Mouse (Mus musculus) C2C12 (cell line): ENCODE measurements at regions not wholly inside any gene's neighbourhood (a gene's known extent, or its start where the extent isn't known, plus 50 kb on each side); places are given as distances from the start of the nearest gene placed in this dataset.

Experiments used
- H3K27me3 ChIP-seq: one replicate; pipeline ENCODE4 v1.6.1; 2011; ENCODE audit not compliant: control insufficient read depth, insufficient read depth, insufficient read length
- H3K36me3 ChIP-seq: one replicate; pipeline ENCODE4 v1.6.1; 2011; ENCODE audit not compliant: control insufficient read depth, insufficient read depth
- H3K4me3 ChIP-seq: one replicate; pipeline ENCODE4 v1.5.1; 2011; ENCODE audit warnings: mild to moderate bottlenecking, control low read depth; ENCODE audit not compliant: poor library complexity, insufficient read depth, severe bottlenecking
- H3K79me2 ChIP-seq: one replicate; pipeline ENCODE4 v1.6.1; 2011; ENCODE audit not compliant: control insufficient read depth, insufficient read depth
- H3K79me3 ChIP-seq: one replicate; pipeline ENCODE4 v1.6.1; 2011; ENCODE audit warnings: low read depth, control low read depth
- H3ac ChIP-seq: one replicate; pipeline ENCODE3; 2011; ENCODE audit warnings: low read depth; ENCODE audit not compliant: control insufficient read depth, insufficient read length
- CEBPB ChIP-seq: IDR thresholded peaks from one replicate; pipeline ENCODE4 v1.6.1; 2011; ENCODE audit warnings: low read depth, mild to moderate bottlenecking, control low read depth, moderate library complexity
- CTCF ChIP-seq: IDR thresholded peaks from one replicate; pipeline ENCODE4 v1.5.1; 2011; ENCODE audit not compliant: control insufficient read depth, insufficient read depth, insufficient read length
- FOSL1 ChIP-seq: IDR thresholded peaks from one replicate; pipeline ENCODE4 v1.8.0; 2011; ENCODE audit warnings: mild to moderate bottlenecking, low read length; ENCODE audit not compliant: poor library complexity, insufficient read depth, severe bottlenecking
- MAX ChIP-seq: IDR thresholded peaks from one replicate; pipeline ENCODE4 v1.6.1; 2011; ENCODE audit warnings: mild to moderate bottlenecking, control low read depth
- MYOD1 ChIP-seq: IDR thresholded peaks from one replicate; pipeline ENCODE4 v1.6.1; 2011; ENCODE audit warnings: low read depth; ENCODE audit not compliant: control insufficient read depth, insufficient read length
- MYOG ChIP-seq: IDR thresholded peaks from one replicate; pipeline ENCODE4 v1.6.1; 2011; ENCODE audit not compliant: control insufficient read depth, insufficient read length; ENCODE audit errors: extremely low read depth
- USF1 ChIP-seq: IDR thresholded peaks from one replicate; pipeline ENCODE4 v1.6.1; 2011; ENCODE audit warnings: low read depth, mild to moderate bottlenecking, control low read depth, moderate library complexity

DNA sequence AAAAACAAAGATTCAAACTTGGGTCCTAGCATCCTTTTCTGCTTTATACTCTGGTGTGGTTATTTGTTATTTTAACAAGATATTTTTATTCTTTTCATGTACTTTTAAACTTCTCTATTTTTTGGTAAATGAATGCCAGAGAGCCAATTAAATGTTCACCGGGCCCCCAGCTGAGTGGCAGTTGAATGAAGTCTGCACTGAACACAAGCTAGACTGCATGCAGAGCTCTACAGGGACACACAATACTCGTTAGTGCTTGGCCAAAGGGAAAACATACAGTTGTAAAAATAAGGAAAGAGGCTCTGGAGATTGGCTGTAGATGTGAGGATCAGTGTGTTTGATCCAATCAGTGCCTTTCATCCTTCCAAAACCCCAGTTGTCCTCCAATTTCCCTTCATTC lies 76.1 kb upstream of the C1qtnf7 start:
- no peaks in the 10 kb centered on the region for H3K27me3 ChIP-seq
- H3K79me3 ChIP-seq: no peaks in the 10 kb centered on the region
- H3ac ChIP-seq: no peak overlapping the region
- H3K4me3 ChIP-seq: no peak overlapping the region
- no peaks in the 10 kb centered on the region for H3K36me3 ChIP-seq
- H3K79me2 ChIP-seq: no peaks in the 10 kb centered on the region
- no peak for TF ChIP-seq MAX
- TF ChIP-seq USF1: no peak
- no peak for TF ChIP-seq MYOD1
- no peak for TF ChIP-seq FOSL1
- TF ChIP-seq MYOG: no peak
- TF ChIP-seq CTCF: no peak
- TF ChIP-seq CEBPB: no peak

DNA sequence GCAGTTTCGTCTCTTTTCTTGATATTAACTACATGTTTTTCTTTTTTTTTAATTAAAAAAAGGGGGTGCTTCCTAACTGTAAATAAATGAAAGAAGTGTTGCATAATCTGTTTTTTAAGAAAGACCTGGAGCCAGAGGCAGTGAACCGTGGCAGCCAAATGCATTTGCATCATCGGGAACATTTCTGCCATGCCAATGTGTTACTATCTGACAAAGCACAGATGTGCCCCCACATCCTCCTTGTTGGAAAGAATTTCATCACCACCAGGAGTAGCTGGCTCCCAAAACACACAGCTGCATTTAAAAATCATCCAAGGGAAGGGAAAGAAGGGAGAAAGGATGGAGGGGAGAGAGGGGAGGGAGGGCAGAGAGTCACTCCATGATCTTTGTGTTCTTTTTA lies 74.0 kb upstream of the C1qtnf7 start:
- TF ChIP-seq MYOG: no peak
- no peak for TF ChIP-seq MYOD1
- no peak for TF ChIP-seq USF1
- TF ChIP-seq CEBPB: no peak
- no peak for TF ChIP-seq MAX
- TF ChIP-seq CTCF: no peak
- TF ChIP-seq FOSL1: no peak
- no peaks in the 10 kb centered on the region for H3K36me3 ChIP-seq
- H3K79me3 ChIP-seq: no peaks in the 10 kb centered on the region
- no peaks in the 10 kb centered on the region for H3K79me2 ChIP-seq
- H3ac ChIP-seq: no peak overlapping the region
- H3K27me3 ChIP-seq: no peaks in the 10 kb centered on the region
- no peak overlapping the region for H3K4me3 ChIP-seq

DNA sequence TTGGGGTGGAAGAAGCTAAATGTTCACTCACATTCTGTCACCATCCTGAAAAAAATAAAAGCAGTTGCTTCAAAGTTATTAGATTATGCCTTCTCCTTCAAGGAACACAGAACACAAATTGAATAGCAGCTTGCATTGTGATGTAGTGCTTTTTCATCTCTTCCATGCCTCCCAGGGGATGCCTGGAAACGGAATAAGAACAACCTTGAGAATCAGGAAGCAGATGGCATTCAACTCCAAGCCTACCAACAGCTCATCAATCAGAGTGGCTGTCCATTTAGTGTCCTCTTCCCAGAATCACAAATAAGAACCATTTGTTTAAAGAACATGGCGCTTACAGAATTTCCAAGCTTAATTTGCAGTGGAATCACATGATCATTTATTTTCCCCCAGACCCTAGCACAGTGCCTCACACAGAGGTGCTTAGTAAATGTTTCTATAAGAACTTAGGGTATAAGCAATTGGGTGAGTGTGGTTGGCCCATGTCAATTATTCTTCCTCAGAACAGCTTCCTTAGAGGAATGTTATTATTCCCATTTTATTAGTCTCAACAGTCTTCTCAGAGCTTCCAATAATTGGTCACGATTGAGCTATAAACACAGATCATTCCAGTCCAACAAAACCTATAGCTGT lies 70.6 kb upstream of the C1qtnf7 start:
- Histone ChIP-seq H3K79me3 (no peaks in the 10 kb centered on the region), H3K79me2 (no peaks in the 10 kb centered on the region), H3K27me3 (no peaks in the 10 kb centered on the region), H3ac (no peak overlapping the region), H3K36me3 (no peaks in the 10 kb centered on the region), H3K4me3 (no peak overlapping the region)
- no peak for TF ChIP-seq CEBPB
- no peak for TF ChIP-seq MYOG
- no peak for TF ChIP-seq CTCF
- no peak for TF ChIP-seq MYOD1
- no peak for TF ChIP-seq FOSL1
- no peak for TF ChIP-seq USF1
- TF ChIP-seq MAX: no peak

DNA sequence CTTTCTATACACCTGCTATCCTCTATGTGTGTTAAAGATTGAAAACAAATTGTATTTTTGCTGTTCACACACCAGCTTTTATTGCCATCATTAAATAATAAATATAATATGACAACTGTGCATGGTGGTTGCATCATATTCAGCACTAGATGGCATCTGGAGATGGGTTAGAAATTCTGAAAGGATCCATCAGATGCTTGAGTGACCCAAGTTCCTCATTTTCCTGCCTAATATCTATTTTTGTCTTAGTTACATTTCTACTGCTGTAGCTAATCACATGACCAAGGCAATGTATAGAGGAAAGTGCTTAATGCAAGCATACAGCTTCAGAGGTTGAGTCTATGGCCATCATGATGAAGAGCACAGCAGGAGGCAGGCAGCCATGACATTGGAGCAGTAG lies 69.7 kb upstream of the C1qtnf7 start:
- TF ChIP-seq MYOD1 (no peak), CTCF (no peak), MAX (no peak), FOSL1 (no peak), CEBPB (no peak), MYOG (no peak), USF1 (no peak)
- Histone ChIP-seq H3K27me3 (no peaks in the 10 kb centered on the region), H3K79me3 (no peaks in the 10 kb centered on the region), H3K36me3 (no peaks in the 10 kb centered on the region), H3K79me2 (no peaks in the 10 kb centered on the region), H3ac (no peak overlapping the region), H3K4me3 (no peak overlapping the region)

DNA sequence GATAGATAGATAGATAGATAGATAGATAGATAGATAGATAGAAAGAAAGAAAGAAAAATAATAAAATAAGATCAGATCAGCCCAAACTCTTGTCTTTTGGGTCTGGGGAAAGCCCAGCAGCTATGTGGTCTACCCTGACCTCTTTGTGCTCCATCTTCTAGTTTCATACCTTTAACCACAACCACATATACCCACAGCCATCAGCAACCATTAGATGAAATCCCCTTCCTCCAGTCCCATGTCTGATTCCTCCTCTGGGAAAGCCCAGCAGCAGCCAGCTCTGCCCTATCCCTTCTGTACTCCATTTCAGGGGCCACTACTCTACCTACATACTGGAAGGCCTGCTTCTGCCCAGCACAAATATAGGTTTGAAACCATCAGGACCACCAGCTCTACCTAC lies 69.0 kb upstream of the C1qtnf7 start:
- no peaks in the 10 kb centered on the region for H3K79me2 ChIP-seq
- no peak for TF ChIP-seq MYOD1
- no peak for TF ChIP-seq CTCF
- TF ChIP-seq FOSL1: no peak
- no peak for TF ChIP-seq MAX
- no peak for TF ChIP-seq MYOG
- no peak for TF ChIP-seq CEBPB
- TF ChIP-seq USF1: no peak
- no peaks in the 10 kb centered on the region for H3K27me3 ChIP-seq
- no peaks in the 10 kb centered on the region for H3K36me3 ChIP-seq
- H3K79me3 ChIP-seq: no peaks in the 10 kb centered on the region
- H3K4me3 ChIP-seq: no peak overlapping the region
- H3ac ChIP-seq: no peak overlapping the region

DNA sequence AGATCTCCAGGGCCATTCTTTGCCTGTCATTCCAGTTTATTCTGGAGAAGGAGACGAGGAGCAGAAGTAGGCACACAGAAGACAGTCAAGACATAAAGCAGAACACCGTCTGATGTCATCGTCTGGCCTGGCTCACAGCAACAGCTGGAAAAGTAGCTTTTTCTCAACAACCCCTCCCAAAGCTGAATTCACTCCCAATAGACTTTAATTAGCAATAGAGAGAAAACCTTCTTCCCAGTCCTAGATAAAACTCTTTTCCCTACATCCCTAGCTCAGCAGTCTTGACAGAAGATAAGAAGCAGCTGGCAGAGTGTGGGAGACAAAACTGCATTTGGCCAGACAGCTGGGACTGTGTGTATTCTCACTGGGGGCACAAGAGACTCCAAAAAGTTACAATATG lies 59.3 kb upstream of the C1qtnf7 start:
- Histone ChIP-seq H3K27me3 (no peaks in the 10 kb centered on the region), H3K79me3 (no peaks in the 10 kb centered on the region), H3K79me2 (no peaks in the 10 kb centered on the region), H3ac (no peak overlapping the region), H3K36me3 (no peaks in the 10 kb centered on the region), H3K4me3 (no peak overlapping the region)
- TF ChIP-seq USF1 (no peak), CEBPB (no peak), MYOD1 (no peak), MAX (no peak), CTCF (no peak), FOSL1 (no peak), MYOG (no peak)
